15 mouse cellular contexts compared by ENCODE assay signal in genomic region chr3:58333997-58334396, GRCm38 (mm10).
A peak's percentile ranks its signal among the peaks of the same experiment; 100 is the strongest.
DNase-seq lines count a peak whose midpoint lies in the region; ATAC-seq and TF ChIP-seq lines count a peak whose summit lies in the region.
"Had no signal": no experiment of that assay in that cellular context is flagged by ENCODE, and none has a peak within 500 bp of the region (broad histone marks: within the 10 kb centered on the region; RNA-seq: fewer than 3 reads in every experiment).

No protein-coding gene starts in this region.

- no peaks in the 10 kb centered on the region for H3K36me3 ChIP-seq in kidney, embryonic 15.5 days
- no peaks in the 10 kb centered on the region for H3K36me3 ChIP-seq in embryonic facial prominence, embryonic 13.5 days
- H3K36me3 ChIP-seq in limb, embryonic 14.5 days (ENCODE audit: control insufficient read depth, insufficient read depth, low read length) = no peaks in the 10 kb centered on the region
- H3K36me3 ChIP-seq: forebrain, embryonic 10.5 days; G1E had no signal

- H3K27ac ChIP-seq in kidney, embryonic 15.5 days = no peak overlapping the region
- H3K27ac ChIP-seq in embryonic facial prominence, embryonic 13.5 days = no peak overlapping the region
- no peak overlapping the region for H3K27ac ChIP-seq in limb, embryonic 14.5 days (replicated peaks; ENCODE audit: low read depth, low read length)
- H3K27ac ChIP-seq: forebrain, embryonic 10.5 days had no signal

- no peak overlapping the region for H3K9ac ChIP-seq in kidney, embryonic 15.5 days
- no peak overlapping the region for H3K9ac ChIP-seq in embryonic facial prominence, embryonic 13.5 days
- no peak overlapping the region for H3K9ac ChIP-seq in limb, embryonic 14.5 days (ENCODE audit: low read depth, low read length, severe bottlenecking)

- 28% methylated on average over 7 of the region's 7 CpGs for WGBS in kidney, embryonic 15.5 days
- WGBS in embryonic facial prominence, embryonic 13.5 days = 39% methylated on average over 7 of the region's 7 CpGs
- 25% methylated on average over 7 of the region's 7 CpGs for WGBS in limb, embryonic 14.5 days

- H3K4me2 ChIP-seq in kidney, embryonic 15.5 days = peak overlapping the region; percentile 34
- H3K4me2 ChIP-seq in embryonic facial prominence, embryonic 13.5 days = peak overlapping the region; percentile 22
- peak overlapping the region; percentile 22 for H3K4me2 ChIP-seq in limb, embryonic 14.5 days (replicated peaks; ENCODE audit: low read depth, low read length, severe bottlenecking)

- H3K4me1 ChIP-seq in kidney, embryonic 15.5 days = peaks cover 24% of the 10 kb centered on the region
- peaks cover 17% of the 10 kb centered on the region for H3K4me1 ChIP-seq in embryonic facial prominence, embryonic 13.5 days
- peaks cover 12% of the 10 kb centered on the region; the same call in 1 of the 2 replicates for H3K4me1 ChIP-seq in limb, embryonic 14.5 days (ENCODE audit: control insufficient read depth, insufficient read depth, low read length)
- H3K4me1 ChIP-seq: megakaryocyte, embryonic 14.5 days had no signal

- TF ChIP-seq POLR2A in limb, embryonic 14.5 days (IDR thresholded peaks at IDR 0.05; ENCODE audit: borderline replicate concordance, extremely low read depth, insufficient read depth, insufficient read length) = no peak

- H3K9me3 ChIP-seq in kidney, embryonic 15.5 days (replicated peaks) = no peaks in the 10 kb centered on the region
- H3K9me3 ChIP-seq in embryonic facial prominence, embryonic 13.5 days = no peaks in the 10 kb centered on the region
- no peaks in the 10 kb centered on the region for H3K9me3 ChIP-seq in limb, embryonic 14.5 days (ENCODE audit: control insufficient read depth, low read length)
- H3K9me3 ChIP-seq: forebrain, embryonic 10.5 days; G1E; megakaryocyte, embryonic 14.5 days had no signal

- ATAC-seq in kidney, embryonic 15.5 days (replicated peaks; ENCODE audit: low FRiP score) = peak; percentile 59; the same call in 1 of the 2 replicates
- ATAC-seq in embryonic facial prominence, embryonic 13.5 days (ENCODE audit: insufficient number of reproducible peaks, insufficient read depth, low FRiP score, low TSS enrichment, low read depth) = peak; percentile 32; the same call in 1 of the 2 replicates
- no peak for ATAC-seq in limb, embryonic 14.5 days (ENCODE audit: low FRiP score, low read depth)
- ATAC-seq: hindbrain, embryonic 16.5 days had no signal

- peak; percentile 12 for DNase-seq in embryo, embryonic 11 days
- no peak for DNase-seq in embryo, embryonic 9.5 days (ENCODE audit: extremely low spot score)
- no peak for DNase-seq in kidney, postnatal 10 days
- DNase-seq in limb, embryonic 14.5 days (ENCODE audit: low spot score) = peak; percentile 28
- no peak for DNase-seq in ovary, postnatal 36 days (ENCODE audit: low spot score)
- DNase-seq in layer of hippocampus, adult 9-11 months = no peak
- DNase-seq: adrenal gland, postnatal 36 days; cerebellum, adult 11 months; gastrocnemius, postnatal 14 days had no signal

- H3K27me3 ChIP-seq in kidney, embryonic 15.5 days = no peaks in the 10 kb centered on the region
- H3K27me3 ChIP-seq in embryonic facial prominence, embryonic 13.5 days = no peaks in the 10 kb centered on the region
- H3K27me3 ChIP-seq in limb, embryonic 14.5 days (ENCODE audit: control insufficient read depth, insufficient read depth, low read length) = no peaks in the 10 kb centered on the region
- H3K27me3 ChIP-seq: megakaryocyte, embryonic 14.5 days had no signal

- H3K4me3 ChIP-seq in kidney, embryonic 15.5 days (replicated peaks) = no peak overlapping the region
- H3K4me3 ChIP-seq in embryonic facial prominence, embryonic 13.5 days = no peak overlapping the region
- 0 out of 2 replicates have a peak overlapping the region, but pooled peaks have one; percentile 13 for H3K4me3 ChIP-seq in limb, embryonic 14.5 days (replicated peaks; ENCODE audit: low read length)
- H3K4me3 ChIP-seq: forebrain, embryonic 10.5 days; megakaryocyte, embryonic 14.5 days had no signal

Comparison
In these comparisons a context has a peak if more than half of its experiments do, and no peak if none do; other contexts are left out.
1. DNase-seq: peak in embryo, embryonic 11 days (single experiment) and limb, embryonic 14.5 days (single experiment); none in embryo, embryonic 9.5 days (single experiment), kidney, postnatal 10 days (single experiment), ovary, postnatal 36 days (single experiment) and layer of hippocampus, adult 9-11 months (single experiment).
2. Peak in every context shown above with its lines, with median percentiles within 50 percentile points of each other: H3K4me2 ChIP-seq.